Mouse (Mus musculus) forebrain, embryonic 13.5 days (tissue): ENCODE results near the gene Itga10. TPM values are rescaled to one million over a fixed set of nuclear protein-coding genes. Genes with fewer than 3 reads are reported as not detected.
"Not testable (repeated sequence)": the region's sequence is repeated elsewhere in the genome, so short reads cannot be mapped to it uniquely, and the experiment has no call there.

Experiments
- ATAC-seq: fragments of 200-750 bp; cut with Nextera tagmentation; 2 replicates; pipeline ENCODE4 v1.8.0; 2017
- H3K27ac ChIP-seq: fragments of 300-500 bp; sonication (generic); 2 replicates; pipeline ENCODE4 v1.5.1; 2015; ENCODE audit warnings: inconsistent platforms, mild to moderate bottlenecking, moderate library complexity
- H3K27me3 ChIP-seq: fragments of 300-500 bp; sonication (generic); 2 replicates; pipeline ENCODE4 v1.6.1; 2015; ENCODE audit warnings: mild to moderate bottlenecking, inconsistent platforms
- H3K36me3 ChIP-seq: fragments of 300-500 bp; sonication (generic); 2 replicates; pipeline ENCODE4 v1.6.1; 2015; ENCODE audit warnings: mild to moderate bottlenecking, inconsistent platforms; ENCODE audit not compliant: poor library complexity, severe bottlenecking
- H3K4me1 ChIP-seq: fragments of 300-500 bp; sonication (generic); 2 replicates; pipeline ENCODE4 v1.6.1; 2015; ENCODE audit warnings: inconsistent platforms
- H3K4me2 ChIP-seq: fragments of 300-500 bp; sonication (generic); 2 replicates; pipeline ENCODE4 v1.6.1; 2015; ENCODE audit warnings: inconsistent platforms, mild to moderate bottlenecking, moderate library complexity
- H3K4me3 ChIP-seq: fragments of 300-500 bp; sonication (generic); 2 replicates; pipeline ENCODE4 v1.5.1; 2015; ENCODE audit warnings: mild to moderate bottlenecking, inconsistent platforms
- H3K9ac ChIP-seq: fragments of 300-500 bp; sonication (generic); 2 replicates; pipeline ENCODE4 v1.6.1; 2015; ENCODE audit warnings: mild to moderate bottlenecking, inconsistent platforms
- H3K9me3 ChIP-seq: fragments of 300-500 bp; sonication (generic); replicated peaks from 2 replicates; pipeline ENCODE4 v1.6.1; 2016; ENCODE audit warnings: inconsistent platforms
- WGBS: fragments of 180-500 bp; shearing (Covaris S2); methylation state at CpG from one replicate; pipeline ENCODE4 v1.1.7; 2015; 5-methylcytosine and 5-hydroxymethylcytosine counted together
- polyA plus RNA-seq: library from polyadenylated mRNA; unstranded; fragments of >200 nt; fragmentation: Nextera tagmentation; extraction: Ambion mirVana; gene quantifications from 2 replicates; pipeline ENCODE4 v1.2.1, GENCODE M21; 2015

The Itga10 gene
- polyA plus RNA-seq, 1 experiment from 2014 or later = 0.57 TPM

DNA sequence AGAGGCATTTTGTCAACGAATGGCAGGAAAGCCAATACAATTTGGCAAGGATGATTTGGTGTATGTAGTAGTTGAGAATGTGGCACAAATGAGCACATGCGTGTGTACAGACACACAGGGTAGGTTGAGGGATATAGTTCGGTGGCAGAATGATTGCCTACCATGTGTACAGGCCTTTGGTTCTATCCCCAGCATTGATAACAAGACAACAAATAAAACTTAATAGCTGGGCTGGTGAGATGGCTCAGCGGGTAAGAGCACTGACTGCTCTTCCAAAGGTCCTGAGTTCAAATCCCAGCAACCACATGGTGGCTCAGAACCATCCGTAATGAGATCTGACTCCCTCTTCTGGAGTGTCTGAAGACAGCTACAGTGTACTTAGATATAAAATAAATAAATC is 40.7 kb downstream of the Itga10 start:
- 93% methylated on average over 5 of the region's 5 CpGs for WGBS
- H3K9ac ChIP-seq, H3K4me2 ChIP-seq, ATAC-seq, H3K4me3 ChIP-seq, H3K4me1 ChIP-seq, H3K27ac ChIP-seq, H3K9me3 ChIP-seq, H3K36me3 ChIP-seq: not testable (repeated sequence)
- peaks cover 19% of the 10 kb centered on the region for H3K27me3 ChIP-seq

DNA sequence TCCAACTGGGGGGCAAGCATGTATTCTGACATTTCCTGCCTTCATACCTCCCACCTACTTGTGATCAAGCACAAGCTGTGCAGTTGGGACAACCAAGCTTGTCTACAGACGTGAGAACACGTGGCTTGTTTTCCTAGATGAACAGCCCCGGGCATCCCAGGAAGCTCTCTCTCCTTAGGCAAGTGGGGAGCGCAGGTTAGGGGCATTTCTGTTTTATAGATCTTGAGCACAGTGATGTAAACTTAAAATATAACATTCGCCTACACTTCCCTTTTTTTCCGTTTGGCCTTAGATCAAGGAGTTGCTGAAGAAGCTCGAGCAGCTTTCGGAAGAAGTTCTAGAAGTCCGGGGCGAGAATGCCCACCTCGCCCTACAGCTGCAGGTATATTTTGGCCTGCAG is 43.5 kb downstream of the Itga10 start:
- Histone ChIP-seq H3K4me1 (0 out of 2 replicates have a peak, but pooled peaks cover 4% of the 10 kb centered on the region), H3K36me3 (no peaks in the 10 kb centered on the region), H3K4me2 (no peak overlapping the region), H3K9me3 (no peaks in the 10 kb centered on the region), H3K27me3 (peaks cover 12% of the 10 kb centered on the region), H3K27ac (no peak overlapping the region), H3K4me3 (no peak overlapping the region), H3K9ac (no peak overlapping the region)
- no peak for ATAC-seq
- 88% methylated on average over 11 of the region's 11 CpGs for WGBS

DNA sequence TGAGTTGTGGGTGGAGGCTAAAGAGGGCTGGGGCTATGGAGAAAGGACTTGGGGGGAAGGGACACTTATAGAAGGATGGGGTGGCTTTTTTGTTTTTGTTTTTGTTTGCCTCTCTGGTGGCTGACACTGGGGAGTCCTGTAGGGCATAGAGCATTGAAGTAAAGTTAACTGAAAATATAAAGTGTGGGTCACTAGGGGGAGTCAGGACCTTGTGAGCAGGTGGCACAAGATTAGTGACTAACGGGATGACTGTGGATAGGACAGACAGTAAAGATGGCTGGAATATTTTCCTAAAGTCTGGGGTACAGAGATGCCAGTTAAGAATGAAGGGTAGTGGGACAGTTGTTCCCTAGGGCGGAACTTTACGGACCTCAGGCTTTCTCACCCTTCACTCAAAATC is 44.9 kb downstream of the Itga10 start:
- Histone ChIP-seq H3K9me3 (no peaks in the 10 kb centered on the region), H3K9ac (no peak overlapping the region), H3K36me3 (no peaks in the 10 kb centered on the region), H3K4me2 (no peak overlapping the region), H3K4me3 (no peak overlapping the region), H3K4me1 (0 out of 2 replicates have a peak, but pooled peaks cover 4% of the 10 kb centered on the region), H3K27me3 (no peaks in the 10 kb centered on the region), H3K27ac (no peak overlapping the region)
- no peak for ATAC-seq
- 44% methylated on average over 3 of the region's 3 CpGs for WGBS

DNA sequence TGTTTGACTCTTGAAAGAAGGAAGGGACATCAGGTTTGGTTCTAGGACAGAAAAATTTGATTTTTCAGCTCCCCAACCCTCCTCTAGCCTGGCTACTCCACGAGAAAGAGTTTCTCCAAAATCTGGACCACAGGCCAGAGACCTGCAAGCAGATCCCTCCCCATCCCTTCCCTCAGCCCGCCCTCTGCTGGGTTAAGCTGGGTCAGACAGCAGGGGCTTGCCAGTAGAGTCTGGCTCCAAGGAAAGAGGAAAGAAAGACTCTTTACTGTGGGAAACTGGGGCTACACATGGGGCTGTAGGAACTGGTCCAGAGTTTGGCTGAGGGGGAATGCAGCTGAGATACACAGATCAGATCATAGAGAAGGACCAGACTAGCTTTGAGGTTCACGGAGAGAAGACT is 47.1 kb downstream of the Itga10 start:
- WGBS = 10% methylated on average over 3 of the region's 3 CpGs
- Histone ChIP-seq H3K36me3 (no peaks in the 10 kb centered on the region), H3K4me1 (peaks cover 12% of the 10 kb centered on the region; the same call in 1 of the 2 replicates), H3K9ac (no peak overlapping the region), H3K27ac (no peak overlapping the region), H3K27me3 (no peaks in the 10 kb centered on the region), H3K4me2 (no peak overlapping the region), H3K4me3 (no peak overlapping the region), H3K9me3 (no peaks in the 10 kb centered on the region)
- ATAC-seq = no peak

DNA sequence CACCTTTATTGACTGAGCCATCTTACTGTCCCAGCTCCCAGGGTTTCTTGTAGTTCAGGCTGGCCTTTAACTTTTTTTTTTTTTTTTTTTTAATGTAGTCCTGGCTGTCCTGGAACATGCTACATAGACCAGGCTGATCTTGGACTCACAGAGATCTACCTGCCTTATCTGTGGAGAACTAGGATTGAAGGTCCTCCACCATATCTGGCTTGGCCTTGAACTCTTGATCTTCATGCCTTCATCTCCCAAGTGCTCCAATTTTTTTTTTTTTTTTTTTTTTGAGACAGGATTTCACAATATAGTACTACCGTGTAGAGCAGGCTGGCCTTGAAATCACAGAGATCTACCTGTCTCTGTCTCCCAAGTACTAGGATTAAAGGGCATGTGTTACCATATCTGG is 48.2 kb downstream of the Itga10 start:
- WGBS = 100% methylated on average over 1 of the region's 1 CpGs
- peaks cover 19% of the 10 kb centered on the region for H3K4me1 ChIP-seq
- no peak for ATAC-seq
- no peaks in the 10 kb centered on the region for H3K9me3 ChIP-seq
- H3K9ac ChIP-seq = no peak overlapping the region
- no peak overlapping the region for H3K4me3 ChIP-seq
- H3K27ac ChIP-seq = no peak overlapping the region
- H3K36me3 ChIP-seq = no peaks in the 10 kb centered on the region
- H3K27me3 ChIP-seq = no peaks in the 10 kb centered on the region
- H3K4me2 ChIP-seq = no peak overlapping the region

DNA sequence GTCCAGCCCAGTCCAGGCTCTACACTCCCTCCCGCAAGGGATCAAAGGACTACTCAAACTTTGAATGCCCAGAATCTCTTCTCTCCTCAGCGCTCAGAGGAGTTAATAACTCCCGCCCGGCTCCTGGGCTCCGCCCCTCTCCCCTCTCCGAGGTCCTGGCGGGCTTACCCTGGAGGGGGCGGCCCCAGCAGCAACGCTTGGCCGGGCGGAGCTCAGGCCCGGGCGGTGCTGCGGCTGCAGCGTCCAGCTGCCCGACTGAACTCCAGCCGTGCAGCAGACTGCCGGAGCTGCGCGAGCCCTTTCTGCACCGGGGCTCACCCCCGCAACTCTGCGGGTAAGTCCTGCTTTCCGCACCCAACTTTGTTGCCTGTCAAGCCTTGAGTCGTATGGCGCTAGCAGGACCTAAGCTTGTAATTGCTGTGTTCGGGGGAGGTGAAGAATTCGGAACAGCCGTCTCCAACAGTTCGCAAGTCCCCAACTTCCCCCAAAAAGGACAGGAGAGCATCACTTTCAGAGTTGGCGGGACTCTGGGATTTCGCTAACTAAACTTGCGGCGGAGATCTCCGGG is 50.9 kb downstream of the Itga10 start, which contains the start of gene Pias3:
Gene Pias3 (plus strand): TSS at position 187 of the 568 bp plus-strand sequence.
- WGBS = under 1% methylated on average over 35 of the region's 35 CpGs

DNA sequence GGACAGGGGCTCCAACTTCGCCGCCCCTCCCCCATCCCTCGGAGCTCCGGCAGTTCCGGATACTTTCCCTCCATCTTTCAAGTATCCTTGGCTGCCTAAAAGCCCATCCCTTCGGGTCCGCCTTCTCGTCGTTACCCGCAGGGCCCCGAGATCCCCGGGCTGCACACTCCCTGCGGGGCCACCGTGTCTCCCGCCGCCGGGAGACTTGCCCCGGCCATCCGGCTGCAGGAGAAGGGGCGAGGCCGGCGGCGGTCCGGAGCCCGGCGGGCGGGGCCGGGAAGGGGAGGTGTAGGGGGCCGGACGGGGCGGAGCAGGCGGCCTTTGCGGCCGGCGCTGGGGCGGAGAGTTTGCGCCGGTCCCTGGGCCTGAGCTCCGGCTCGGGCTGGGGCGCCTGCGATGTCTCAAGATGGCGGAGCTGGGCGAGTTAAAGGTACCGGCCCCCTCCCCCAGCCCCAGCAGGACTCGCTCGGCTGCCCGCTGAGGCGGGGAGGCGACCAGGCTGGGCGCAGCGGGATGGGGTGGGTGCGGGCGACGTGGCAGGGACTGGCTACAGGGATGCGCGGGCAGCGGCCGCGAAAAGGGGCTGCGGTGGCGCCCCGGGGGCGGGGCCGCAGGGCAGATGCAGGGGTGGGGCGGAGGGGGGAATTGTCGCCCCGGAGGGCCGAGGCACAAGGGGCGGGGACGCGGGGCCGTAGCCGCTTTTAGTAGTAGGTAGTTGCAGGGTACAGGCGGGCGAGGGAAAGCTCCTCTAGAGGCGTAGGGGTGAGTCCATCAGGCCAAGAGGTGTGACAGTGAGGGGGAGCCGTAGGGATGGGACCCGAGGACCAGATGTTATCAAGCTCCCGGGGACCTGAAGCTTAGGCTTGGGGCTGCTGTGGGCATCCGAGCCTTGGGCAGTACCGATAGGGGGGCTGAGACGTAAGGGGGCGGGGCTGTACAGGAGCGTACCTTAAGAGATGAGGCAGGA is 51.7 kb downstream of the Itga10 start:
- under 1% methylated on average over 74 of the region's 85 CpGs for WGBS
- Histone ChIP-seq H3K4me1 (peaks cover 15% of the 10 kb centered on the region), H3K36me3 (peaks cover 23% of the 10 kb centered on the region), H3K9me3 (no peaks in the 10 kb centered on the region), H3K27ac (peak overlapping the region; percentile 91), H3K4me3 (peak overlapping the region; percentile 83), H3K9ac (peak overlapping the region; percentile 88), H3K27me3 (no peaks in the 10 kb centered on the region), H3K4me2 (peak overlapping the region; percentile 81)
- ATAC-seq = peak; percentile 92

More for the DNA sequence above, 50.9 kb downstream of the Itga10 start, which contains the start of gene Pias3:
- H3K4me3 ChIP-seq = peak within 1 kb of the TSS; percentile 83
- H3K4me2 ChIP-seq = peak within 1 kb of the TSS; percentile 81
- H3K9ac ChIP-seq = peak within 1 kb of the TSS; percentile 88
- peak; percentile 73 for ATAC-seq
- H3K36me3 ChIP-seq = peaks cover 15% of the 10 kb centered on the region
- no peaks in the 10 kb centered on the region for H3K27me3 ChIP-seq
- peak within 1 kb of the TSS; percentile 91 for H3K27ac ChIP-seq
- H3K4me1 ChIP-seq = peaks cover 15% of the 10 kb centered on the region
- no peaks in the 10 kb centered on the region for H3K9me3 ChIP-seq

DNA sequence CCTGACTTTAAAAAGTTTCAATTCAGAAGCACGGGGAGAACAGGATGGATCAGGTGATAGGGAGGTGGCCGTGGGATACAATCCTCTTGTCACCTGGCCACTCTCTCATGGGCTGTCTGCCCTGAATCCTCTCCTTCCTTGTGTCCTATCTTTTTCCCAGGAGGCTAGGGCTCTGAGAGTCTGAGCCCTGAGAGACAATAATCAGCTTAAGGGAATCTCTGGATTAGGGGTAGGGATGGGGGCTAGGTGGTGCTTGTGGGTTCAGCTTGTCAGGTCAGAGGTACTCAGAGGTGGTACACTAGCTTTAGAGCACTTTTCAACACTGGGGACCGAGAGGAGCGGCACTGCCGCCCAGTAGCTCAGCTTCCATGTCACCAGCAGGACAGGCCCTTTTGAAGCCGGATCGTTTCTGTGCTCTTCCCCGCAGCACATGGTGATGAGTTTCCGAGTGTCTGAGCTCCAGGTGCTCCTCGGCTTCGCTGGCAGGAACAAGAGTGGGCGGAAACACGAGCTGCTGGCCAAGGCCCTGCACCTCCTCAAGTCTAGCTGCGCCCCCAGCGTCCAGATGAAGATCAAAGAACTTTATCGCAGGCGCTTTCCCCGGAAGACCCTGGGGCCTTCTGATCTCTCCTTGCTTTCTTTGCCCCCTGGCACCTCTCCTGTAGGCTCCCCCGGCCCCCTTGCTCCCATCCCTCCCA is 53.8 kb downstream of the Itga10 start:
- 55% methylated on average over 19 of the region's 19 CpGs for WGBS
- no peaks in the 10 kb centered on the region for H3K9me3 ChIP-seq
- H3K36me3 ChIP-seq = peaks cover 40% of the 10 kb centered on the region
- H3K27ac ChIP-seq = no peak overlapping the region
- no peaks in the 10 kb centered on the region for H3K27me3 ChIP-seq
- no peak overlapping the region for H3K4me2 ChIP-seq
- H3K9ac ChIP-seq = no peak overlapping the region
- H3K4me3 ChIP-seq = no peak overlapping the region
- peaks cover 15% of the 10 kb centered on the region for H3K4me1 ChIP-seq
- ATAC-seq = no peak

DNA sequence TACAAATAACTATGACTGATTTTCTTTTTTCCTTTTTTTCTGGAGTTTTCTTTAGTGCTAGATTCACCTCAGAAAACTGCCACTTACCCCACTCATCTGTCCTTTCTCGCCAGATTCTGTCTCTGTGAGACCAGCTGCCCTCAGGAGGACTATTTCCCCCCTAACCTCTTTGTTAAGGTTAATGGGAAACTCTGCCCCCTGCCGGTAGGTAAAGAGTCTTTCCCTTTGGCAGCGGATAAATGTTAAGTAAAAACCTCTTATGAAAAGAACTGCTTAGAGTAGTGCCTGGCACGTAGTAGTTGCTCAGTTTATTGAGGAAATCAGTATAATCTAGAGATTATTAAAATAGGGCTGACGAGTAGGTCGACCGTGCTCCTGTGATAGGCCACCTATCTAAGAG is 55.0 kb downstream of the Itga10 start:
- Histone ChIP-seq H3K4me1 (peaks cover 15% of the 10 kb centered on the region), H3K9ac (no peak overlapping the region), H3K4me3 (no peak overlapping the region), H3K36me3 (peaks cover 50% of the 10 kb centered on the region), H3K9me3 (no peaks in the 10 kb centered on the region), H3K4me2 (no peak overlapping the region), H3K27ac (no peak overlapping the region), H3K27me3 (no peaks in the 10 kb centered on the region)
- 46% methylated on average over 7 of the region's 7 CpGs for WGBS
- no peak for ATAC-seq

DNA sequence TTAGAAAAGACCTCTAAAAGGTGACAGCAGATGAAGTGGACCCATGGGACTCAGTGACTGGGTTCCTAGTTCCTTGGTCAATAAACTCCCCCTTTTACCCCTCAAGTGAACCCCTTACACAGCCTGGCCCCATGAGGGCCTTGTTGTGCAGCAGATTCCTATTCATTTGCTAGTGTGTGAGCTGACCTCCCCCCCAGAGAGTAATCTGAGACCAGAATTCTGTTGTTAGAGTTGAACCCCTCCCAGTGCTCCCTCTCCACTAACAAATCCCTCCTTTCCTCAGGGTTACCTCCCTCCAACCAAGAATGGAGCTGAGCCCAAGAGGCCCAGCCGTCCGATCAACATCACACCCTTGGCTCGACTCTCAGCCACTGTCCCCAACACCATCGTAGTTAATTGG is 55.6 kb downstream of the Itga10 start:
- Histone ChIP-seq H3K9ac (no peak overlapping the region), H3K36me3 (peaks cover 50% of the 10 kb centered on the region), H3K4me1 (peaks cover 12% of the 10 kb centered on the region), H3K4me2 (no peak overlapping the region), H3K27ac (no peak overlapping the region), H3K9me3 (no peaks in the 10 kb centered on the region), H3K27me3 (no peaks in the 10 kb centered on the region), H3K4me3 (no peak overlapping the region)
- WGBS = 87% methylated on average over 4 of the region's 4 CpGs
- ATAC-seq = no peak

DNA sequence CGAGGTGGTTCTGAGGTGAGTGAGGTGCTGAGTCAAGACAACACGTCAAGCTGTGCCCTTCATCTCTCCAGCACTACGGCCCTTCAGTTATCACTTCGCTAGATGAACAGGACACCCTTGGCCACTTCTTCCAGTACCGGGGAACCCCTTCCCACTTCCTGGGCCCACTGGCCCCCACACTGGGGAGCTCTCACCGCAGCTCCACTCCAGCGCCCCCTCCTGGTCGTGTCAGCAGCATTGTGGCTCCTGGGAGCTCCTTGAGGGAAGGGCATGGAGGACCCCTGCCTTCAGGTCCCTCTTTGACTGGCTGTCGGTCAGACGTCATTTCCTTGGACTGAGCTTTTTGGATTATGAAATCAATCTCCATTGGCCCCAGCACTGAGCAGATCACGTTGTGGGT is 59.4 kb downstream of the Itga10 start:
- ATAC-seq = no peak
- Histone ChIP-seq H3K9ac (no peak overlapping the region), H3K36me3 (peaks cover 52% of the 10 kb centered on the region)

DNA sequence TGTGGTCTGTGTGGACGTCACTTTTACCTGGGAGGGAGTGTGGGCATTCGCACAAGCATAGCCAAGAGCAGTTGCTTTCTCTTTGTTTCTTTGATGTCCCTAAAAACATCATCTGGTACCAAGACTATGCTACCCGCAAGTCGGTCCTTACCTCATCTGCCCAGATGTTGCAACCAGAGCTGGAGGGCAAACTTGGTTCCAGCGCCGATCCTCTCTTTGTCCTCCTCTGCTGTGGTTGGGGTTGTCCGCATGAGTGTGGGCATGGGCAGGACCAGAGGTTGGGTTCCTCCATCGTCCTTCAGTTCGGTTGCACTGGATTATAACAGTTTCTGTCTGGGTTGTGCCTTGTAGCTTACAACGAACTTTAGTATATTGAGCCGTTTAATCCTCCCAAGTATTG is 60.8 kb downstream of the Itga10 start:
- peaks cover 12% of the 10 kb centered on the region for H3K27me3 ChIP-seq
- WGBS = 91% methylated on average over 11 of the region's 11 CpGs
- H3K4me1 ChIP-seq = peaks cover 7% of the 10 kb centered on the region
- H3K9me3 ChIP-seq = no peaks in the 10 kb centered on the region
- no peak overlapping the region for H3K27ac ChIP-seq
- no peak overlapping the region for H3K9ac ChIP-seq
- ATAC-seq = no peak
- H3K36me3 ChIP-seq = peaks cover 52% of the 10 kb centered on the region
- H3K4me2 ChIP-seq = no peak overlapping the region
- no peak overlapping the region for H3K4me3 ChIP-seq

More for the DNA sequence above, 59.4 kb downstream of the Itga10 start:
- Histone ChIP-seq H3K4me1 (peaks cover 7% of the 10 kb centered on the region), H3K4me2 (no peak overlapping the region), H3K9me3 (no peaks in the 10 kb centered on the region), H3K27me3 (peaks cover 12% of the 10 kb centered on the region), H3K4me3 (no peak overlapping the region), H3K27ac (no peak overlapping the region)
- 66% methylated on average over 11 of the region's 11 CpGs for WGBS
